Mouse (Mus musculus): Measurements from ENCODE around the gene Rab42. TPM values are rescaled to one million over a fixed set of nuclear protein-coding genes. Genes with fewer than 3 reads are reported as not detected.
"Not testable (repeated sequence)": the region's sequence is repeated elsewhere in the genome, so short reads cannot be mapped to it uniquely, and the experiment has no call there.

The Rab42 gene
- polyA plus RNA-seq, 1 experiment, result not detected

DNA sequence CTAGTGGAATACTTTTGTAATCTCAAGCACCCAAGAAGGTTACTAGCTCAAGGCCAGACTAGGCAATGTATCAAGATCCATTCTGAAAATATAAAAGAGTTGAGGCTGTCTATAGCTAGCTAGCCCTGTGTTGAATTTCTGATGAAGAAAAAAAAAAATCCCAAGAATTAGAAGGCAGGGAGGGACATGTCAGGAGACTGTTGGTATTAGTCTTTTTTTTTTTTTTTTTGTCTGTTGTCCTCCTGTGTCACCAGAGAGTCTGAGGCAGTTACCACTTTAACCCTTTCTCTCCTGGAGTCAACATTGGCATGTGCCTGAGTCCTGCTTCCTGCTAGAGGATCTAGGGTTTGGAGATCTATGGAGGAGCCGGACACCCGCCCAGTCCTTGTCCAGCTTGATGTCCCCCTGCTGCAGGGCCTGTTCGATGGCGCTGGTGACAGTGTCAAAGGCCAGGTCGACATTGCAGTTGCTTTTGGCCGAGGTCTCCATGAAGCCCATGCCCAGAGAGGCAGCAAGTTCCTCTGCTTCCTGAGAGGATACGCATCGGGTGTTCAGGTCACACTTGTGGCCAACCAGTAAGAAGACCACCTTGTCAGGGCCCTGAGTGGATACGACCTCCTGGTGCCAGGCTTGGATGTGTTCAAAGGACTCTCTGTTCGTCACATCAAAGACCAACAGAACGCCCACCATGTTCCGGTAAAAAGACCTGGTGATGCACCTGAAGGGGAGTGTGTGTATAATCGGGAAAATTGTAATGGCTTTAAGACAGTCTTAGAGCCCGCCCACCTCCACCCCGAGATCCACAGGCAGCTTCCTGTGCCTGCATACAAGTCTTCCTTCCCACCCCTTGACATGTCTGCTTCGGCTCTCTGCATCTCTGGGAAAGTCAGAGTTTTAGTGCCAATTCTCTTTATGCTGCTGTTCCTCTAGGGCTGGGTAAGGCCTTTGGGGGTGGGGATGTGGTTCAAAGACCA is 933 bp downstream of the Rab42 start:
- H3K27me3 ChIP-seq (replicated peaks), result peaks cover 21% of the 10 kb centered on the region
- H3K36me3 ChIP-seq (replicated peaks; ENCODE audit: low read length), result no peaks in the 10 kb centered on the region
- peaks cover 33% of the 10 kb centered on the region for H3K4me1 ChIP-seq
- TF ChIP-seq GATA1 (IDR thresholded peaks at IDR 0.05; ENCODE audit: borderline replicate concordance, low read length) (no peak), FLI1 (IDR thresholded peaks at IDR 0.05; ENCODE audit: low read length) (no peak)
- H3K9me3 ChIP-seq, result no peaks in the 10 kb centered on the region
- peak overlapping the region; percentile 91 for H3K4me3 ChIP-seq (replicated peaks)

GRCm38 (mm10) chr4:132301486-132301885 is 1.7 kb downstream of the Rab42 start:
- H3K36me3 ChIP-seq (replicated peaks; ENCODE audit: low read length), result no peaks in the 10 kb centered on the region
- H3K4me1 ChIP-seq, result peaks cover 33% of the 10 kb centered on the region
- no peak for TF ChIP-seq FLI1 (IDR thresholded peaks at IDR 0.05; ENCODE audit: low read length)
- TF ChIP-seq GATA1 (IDR thresholded peaks at IDR 0.05; ENCODE audit: borderline replicate concordance, low read length), result no peak

GRCm38 (mm10) chr4:132299849-132300248 is 3.3 kb downstream of the Rab42 start:
- Histone ChIP-seq H3K27me3 (replicated peaks) (peaks cover 23% of the 10 kb centered on the region), H3K4me3 (replicated peaks) (no peak overlapping the region), H3K4me1 (peaks cover 25% of the 10 kb centered on the region), H3K9me3 (no peaks in the 10 kb centered on the region), H3K36me3 (replicated peaks; ENCODE audit: low read length) (peaks cover 6% of the 10 kb centered on the region)
- TF ChIP-seq GATA1 (IDR thresholded peaks at IDR 0.05; ENCODE audit: borderline replicate concordance, low read length) (no peak), FLI1 (IDR thresholded peaks at IDR 0.05; ENCODE audit: low read length) (no peak)

More at GRCm38 (mm10) chr4:132301486-132301885, 1.7 kb downstream of the Rab42 start:
- Histone ChIP-seq H3K9me3 (no peaks in the 10 kb centered on the region), H3K27me3 (replicated peaks) (peaks cover 23% of the 10 kb centered on the region), H3K4me3 (replicated peaks) (no peak overlapping the region)

DNA sequence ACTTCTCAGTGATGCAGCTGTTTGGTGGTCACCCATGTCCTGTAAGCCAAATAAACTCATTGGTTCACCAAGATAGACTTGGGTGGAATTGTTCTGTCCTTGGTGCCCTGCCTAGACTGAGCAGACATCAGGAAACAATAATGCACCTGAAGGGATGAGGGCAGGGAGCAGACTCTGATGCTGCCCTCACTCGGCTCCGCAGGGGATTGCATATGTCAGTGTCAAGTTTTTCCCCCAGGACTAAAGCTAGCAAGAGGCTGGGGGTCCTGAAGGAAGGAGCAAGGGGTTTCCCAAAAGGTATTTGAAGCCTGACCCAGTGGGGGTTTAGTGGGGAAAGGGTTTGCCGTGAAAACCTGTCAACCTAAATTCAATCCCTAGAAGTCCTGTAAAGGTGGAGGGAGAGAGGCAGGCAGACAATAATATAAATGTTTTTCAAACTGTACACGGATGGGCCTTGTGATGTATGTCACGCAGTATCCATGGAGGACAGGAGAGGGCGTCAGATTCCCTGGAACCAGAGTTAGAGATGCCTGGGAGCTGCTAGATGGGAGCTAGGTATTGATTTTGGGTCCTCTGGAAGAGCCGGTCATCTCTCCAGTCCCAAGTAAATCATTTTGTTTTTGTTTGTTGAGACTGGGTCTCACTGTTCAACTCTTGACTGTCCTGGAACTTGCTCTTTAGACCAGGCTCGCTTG is 7.3 kb downstream of the Rab42 start:
- Histone ChIP-seq H3K9me3 (peaks cover 4% of the 10 kb centered on the region), H3K4me1 (peaks cover 15% of the 10 kb centered on the region), H3K4me3 (replicated peaks) (no peak overlapping the region), H3K27me3 (replicated peaks) (peaks cover 6% of the 10 kb centered on the region), H3K36me3 (replicated peaks; ENCODE audit: low read length) (peaks cover 44% of the 10 kb centered on the region)
- TF ChIP-seq FLI1 (IDR thresholded peaks at IDR 0.05; ENCODE audit: low read length), result no peak
- TF ChIP-seq GATA1 (IDR thresholded peaks at IDR 0.05; ENCODE audit: borderline replicate concordance, low read length), result no peak

- Histone ChIP-seq H3K27me3 (replicated peaks) (peaks cover 2% of the 10 kb centered on the region), H3K4me3 (replicated peaks) (no peak overlapping the region), H3K36me3 (replicated peaks; ENCODE audit: low read length) (peaks cover 61% of the 10 kb centered on the region), H3K9me3 (peaks cover 4% of the 10 kb centered on the region), H3K4me1 (peaks cover 11% of the 10 kb centered on the region)
- TF ChIP-seq GATA1 (IDR thresholded peaks at IDR 0.05; ENCODE audit: borderline replicate concordance, low read length), result no peak
Measured at GRCm38 (mm10) chr4:132293682-132294240, 9.4 kb downstream of the Rab42 start.

GRCm38 (mm10) chr4:132292988-132293387 is 10.2 kb downstream of the Rab42 start:
- peaks cover 2% of the 10 kb centered on the region for H3K27me3 ChIP-seq (replicated peaks)
- no peak overlapping the region for H3K4me3 ChIP-seq (replicated peaks)
- peaks cover 63% of the 10 kb centered on the region for H3K36me3 ChIP-seq (replicated peaks; ENCODE audit: low read length)
- peaks cover 4% of the 10 kb centered on the region for H3K9me3 ChIP-seq
- peaks cover 7% of the 10 kb centered on the region; the same call in 1 of the 2 replicates for H3K4me1 ChIP-seq
- TF ChIP-seq FLI1 (IDR thresholded peaks at IDR 0.05; ENCODE audit: low read length) (no peak), GATA1 (IDR thresholded peaks at IDR 0.05; ENCODE audit: borderline replicate concordance, low read length) (no peak)

DNA sequence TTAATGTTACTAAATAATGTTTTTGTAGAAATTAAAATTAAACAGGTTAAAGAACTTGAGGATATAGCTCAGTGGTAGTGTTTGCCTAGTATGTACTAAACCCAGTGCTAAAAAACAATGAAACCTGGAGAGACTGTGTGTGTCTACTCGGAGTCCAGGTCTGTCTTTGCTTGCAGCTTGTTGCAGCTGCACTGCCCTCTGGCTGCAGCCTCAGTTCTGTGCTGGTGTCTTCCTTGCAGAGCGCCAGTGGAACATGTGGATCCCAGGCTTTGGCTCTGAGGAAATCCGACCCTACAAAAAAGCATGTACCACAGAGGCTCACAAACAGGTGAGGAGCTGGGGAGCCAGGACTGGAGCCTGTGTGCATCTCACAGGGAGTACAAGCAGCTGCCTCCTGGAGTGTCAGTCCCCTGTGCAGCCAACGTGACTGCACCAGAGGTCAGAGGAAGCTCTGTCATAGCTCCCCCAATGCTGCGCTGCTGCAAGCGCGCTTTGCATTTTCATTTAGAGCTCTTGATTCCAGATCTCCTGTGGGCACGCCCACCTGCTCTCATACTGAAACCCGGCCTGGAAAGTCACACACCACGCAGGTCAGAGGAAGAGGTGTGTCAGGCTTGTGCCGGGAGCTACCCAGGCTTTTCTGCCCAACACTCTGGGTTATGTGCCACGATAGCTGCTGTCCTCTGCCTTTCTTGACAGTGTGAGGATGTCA is 11.4 kb downstream of the Rab42 start:
- no peak for TF ChIP-seq FLI1 (IDR thresholded peaks at IDR 0.05; ENCODE audit: low read length)
- peaks cover 4% of the 10 kb centered on the region for H3K9me3 ChIP-seq
- peaks cover 69% of the 10 kb centered on the region for H3K36me3 ChIP-seq (replicated peaks; ENCODE audit: low read length)
- no peaks in the 10 kb centered on the region for H3K27me3 ChIP-seq (replicated peaks)
- no peak overlapping the region for H3K4me3 ChIP-seq (replicated peaks)
- peaks cover 7% of the 10 kb centered on the region; the same call in 1 of the 2 replicates for H3K4me1 ChIP-seq

GRCm38 (mm10) chr4:132291056-132291455 is 12.1 kb downstream of the Rab42 start:
- no peak for TF ChIP-seq GATA1 (IDR thresholded peaks at IDR 0.05; ENCODE audit: borderline replicate concordance, low read length)
- TF ChIP-seq FLI1 (IDR thresholded peaks at IDR 0.05; ENCODE audit: low read length), result no peak
- no peak overlapping the region for H3K4me3 ChIP-seq (replicated peaks)
- H3K27me3 ChIP-seq (replicated peaks), result no peaks in the 10 kb centered on the region
- H3K36me3 ChIP-seq (replicated peaks; ENCODE audit: low read length), result peaks cover 76% of the 10 kb centered on the region
- peaks cover 4% of the 10 kb centered on the region for H3K9me3 ChIP-seq
- peaks cover 7% of the 10 kb centered on the region; the same call in 1 of the 2 replicates for H3K4me1 ChIP-seq

- H3K36me3 ChIP-seq (replicated peaks; ENCODE audit: low read length), result peaks cover 79% of the 10 kb centered on the region
Measured at GRCm38 (mm10) chr4:132288840-132289239, 14.3 kb downstream of the Rab42 start.

More at GRCm38 (mm10) chr4:132288840-132289239, 14.3 kb downstream of the Rab42 start:
- H3K4me1 ChIP-seq; H3K27me3 ChIP-seq (replicated peaks); H3K9me3 ChIP-seq; H3K4me3 ChIP-seq (replicated peaks): not testable (repeated sequence)
